Mouse (Mus musculus) brown adipose tissue, adult 24 weeks (tissue): ENCODE measurements around the gene Fat3. TPM values are rescaled to one million over a fixed set of nuclear protein-coding genes. Genes with fewer than 3 reads are reported as not detected.

Experiments
- H3K27ac ChIP-seq: fragments of 200-500 bp; replicated peaks from 2 replicates; pipeline ENCODE4 v1.5.1; 2012; ENCODE audit warnings: low read depth, mild to moderate bottlenecking, low read length
- H3K4me1 ChIP-seq: fragments of 200-500 bp; 2 replicates; pipeline ENCODE4 v1.6.1; 2012; ENCODE audit warnings: low read length, mixed read lengths; ENCODE audit not compliant: control insufficient read depth, insufficient read depth, insufficient read length
- H3K4me3 ChIP-seq: fragments of 200-500 bp; 2 replicates; pipeline ENCODE4 v1.5.1; 2012; ENCODE audit warnings: low read depth, mild to moderate bottlenecking, low read length, moderate library complexity; ENCODE audit not compliant: insufficient read depth
- polyA plus RNA-seq: library from polyadenylated mRNA; stranded (reverse); fragments of >200 nt; gene quantifications from 2 replicates; pipeline ENCODE4 v1.2.4, GENCODE M21; 2012; ENCODE audit not compliant: missing spikeins, insufficient read depth, insufficient read length

The Fat3 gene
- polyA plus RNA-seq = not detected in 2 replicates

DNA sequence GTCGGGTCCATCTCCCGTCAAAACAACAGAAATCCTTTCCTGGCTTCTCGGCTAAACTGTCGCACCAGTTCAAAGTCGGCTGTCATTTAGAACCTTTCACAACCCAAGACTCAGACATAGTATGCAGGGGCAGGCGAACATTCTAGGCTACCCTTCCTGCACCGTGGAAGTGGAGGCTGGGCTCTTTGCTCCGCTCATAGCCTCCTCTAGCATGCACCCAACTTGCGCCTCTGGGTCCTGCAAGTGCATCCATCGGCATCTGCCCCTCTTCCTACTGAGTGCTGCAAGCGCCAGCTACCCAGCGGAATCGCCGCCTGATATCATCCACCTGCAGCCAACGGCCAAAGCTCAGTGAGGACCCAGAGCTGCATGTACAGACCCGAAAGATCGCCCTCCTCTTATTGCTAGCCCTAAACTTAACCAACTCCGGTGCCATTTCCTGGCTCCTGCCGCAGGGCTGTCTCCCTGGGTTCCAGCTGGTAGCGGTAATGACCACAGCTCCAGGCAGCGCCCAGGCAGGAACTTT, at the start of gene Fat3:
Gene Fat3 (minus strand): TSS at position 100 of the 526 bp plus-strand sequence.
- no peaks in the 10 kb centered on the region; the same call in 1 of the 2 replicates for H3K4me1 ChIP-seq
- peak within 1 kb of the TSS; percentile 47 for H3K4me3 ChIP-seq
- H3K27ac ChIP-seq = no peak within 1 kb of the TSS

- Histone ChIP-seq H3K27ac (no peak overlapping the region), H3K4me3 (no peak overlapping the region), H3K4me1 (no peaks in the 10 kb centered on the region)
Observed at GRCm38 (mm10) chr9:16532884-16533283, 31.8 kb upstream of the Fat3 start.

DNA sequence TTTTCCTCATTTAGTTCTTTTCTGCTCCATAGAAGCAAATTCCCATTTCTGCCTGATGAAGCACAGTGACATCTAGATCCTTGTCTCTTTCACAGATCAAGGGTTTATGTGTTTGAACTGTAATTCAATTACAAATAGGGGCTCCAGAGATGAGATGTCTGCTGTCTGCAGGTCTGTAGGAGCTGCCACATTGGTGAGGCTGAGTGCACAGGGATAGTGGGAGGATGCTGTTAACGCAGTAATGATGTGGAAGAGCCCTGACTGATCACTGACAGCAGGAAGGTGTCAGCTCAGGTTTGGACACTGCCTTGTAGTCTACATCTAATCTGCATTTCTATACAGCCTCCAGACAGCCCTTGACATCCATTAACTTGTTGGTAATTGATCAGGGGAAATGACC, 16.5 kb upstream of the Fat3 start:
- no peaks in the 10 kb centered on the region for H3K4me1 ChIP-seq
- no peak overlapping the region for H3K4me3 ChIP-seq
- H3K27ac ChIP-seq = no peak overlapping the region

- Histone ChIP-seq H3K4me3 (no peak overlapping the region), H3K4me1 (no peaks in the 10 kb centered on the region), H3K27ac (no peak overlapping the region)
Observed at GRCm38 (mm10) chr9:16512005-16512404, 10.9 kb upstream of the Fat3 start.

DNA sequence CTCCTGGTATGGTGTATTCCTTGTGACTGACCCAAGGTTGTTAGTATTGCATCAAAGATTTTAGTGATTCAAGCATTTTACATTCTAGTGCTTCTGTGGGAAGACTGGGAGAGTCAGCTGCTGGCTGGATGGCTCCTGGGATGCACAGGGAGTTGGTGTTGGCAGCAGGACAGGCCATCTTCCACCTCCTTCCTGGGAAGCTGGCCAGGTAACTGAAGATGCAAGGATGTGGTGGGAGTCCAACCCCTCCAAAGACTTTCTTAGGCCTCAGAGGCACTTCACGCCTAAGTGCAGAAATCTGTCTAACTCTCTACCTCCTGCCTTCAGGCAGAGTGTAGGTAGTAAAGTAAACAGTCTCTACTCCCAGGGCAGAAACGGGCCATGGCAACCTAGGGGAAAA, 2.7 kb upstream of the Fat3 start:
- H3K27ac ChIP-seq = no peak overlapping the region
- no peak overlapping the region for H3K4me3 ChIP-seq
- H3K4me1 ChIP-seq = no peaks in the 10 kb centered on the region; the same call in 1 of the 2 replicates

DNA sequence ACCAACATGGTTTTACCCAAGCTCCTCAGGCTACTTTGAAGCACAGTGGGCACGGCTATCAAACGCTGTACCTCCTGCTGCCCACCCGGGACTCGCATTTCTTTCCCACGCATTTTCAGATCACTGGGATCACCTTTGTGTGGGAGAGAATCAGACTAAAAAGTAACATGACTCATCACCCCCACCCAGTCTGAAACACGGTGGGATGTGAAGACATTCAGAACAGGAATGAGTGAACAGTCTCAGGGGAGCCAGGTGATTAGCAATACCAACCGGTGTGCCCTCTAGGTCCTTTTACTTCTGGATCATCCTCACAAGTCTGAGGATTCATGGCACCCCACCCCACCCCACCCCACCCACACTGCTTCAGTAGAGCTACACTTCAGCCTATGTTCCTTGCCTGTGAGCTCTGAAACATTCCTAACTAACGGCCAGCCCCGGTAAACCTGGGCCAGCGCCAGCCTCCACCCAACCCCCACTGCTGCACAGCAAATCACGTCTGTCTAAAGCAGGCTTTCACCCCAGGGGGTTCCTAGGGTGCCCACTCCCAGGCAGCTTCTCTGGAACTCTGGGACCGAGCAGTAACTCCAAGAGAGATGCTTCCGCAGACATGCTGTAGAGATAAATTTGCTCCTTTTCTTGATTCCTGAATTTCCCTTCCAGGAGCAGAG, 1.7 kb upstream of the Fat3 start:
- Histone ChIP-seq H3K27ac (no peak overlapping the region), H3K4me1 (no peaks in the 10 kb centered on the region; the same call in 1 of the 2 replicates), H3K4me3 (no peak overlapping the region)

GRCm38 (mm10) chr9:16501990-16502672, 1.0 kb upstream of the Fat3 start:
- Histone ChIP-seq H3K27ac (no peak overlapping the region), H3K4me1 (no peaks in the 10 kb centered on the region; the same call in 1 of the 2 replicates), H3K4me3 (peak overlapping the region; percentile 47)

DNA sequence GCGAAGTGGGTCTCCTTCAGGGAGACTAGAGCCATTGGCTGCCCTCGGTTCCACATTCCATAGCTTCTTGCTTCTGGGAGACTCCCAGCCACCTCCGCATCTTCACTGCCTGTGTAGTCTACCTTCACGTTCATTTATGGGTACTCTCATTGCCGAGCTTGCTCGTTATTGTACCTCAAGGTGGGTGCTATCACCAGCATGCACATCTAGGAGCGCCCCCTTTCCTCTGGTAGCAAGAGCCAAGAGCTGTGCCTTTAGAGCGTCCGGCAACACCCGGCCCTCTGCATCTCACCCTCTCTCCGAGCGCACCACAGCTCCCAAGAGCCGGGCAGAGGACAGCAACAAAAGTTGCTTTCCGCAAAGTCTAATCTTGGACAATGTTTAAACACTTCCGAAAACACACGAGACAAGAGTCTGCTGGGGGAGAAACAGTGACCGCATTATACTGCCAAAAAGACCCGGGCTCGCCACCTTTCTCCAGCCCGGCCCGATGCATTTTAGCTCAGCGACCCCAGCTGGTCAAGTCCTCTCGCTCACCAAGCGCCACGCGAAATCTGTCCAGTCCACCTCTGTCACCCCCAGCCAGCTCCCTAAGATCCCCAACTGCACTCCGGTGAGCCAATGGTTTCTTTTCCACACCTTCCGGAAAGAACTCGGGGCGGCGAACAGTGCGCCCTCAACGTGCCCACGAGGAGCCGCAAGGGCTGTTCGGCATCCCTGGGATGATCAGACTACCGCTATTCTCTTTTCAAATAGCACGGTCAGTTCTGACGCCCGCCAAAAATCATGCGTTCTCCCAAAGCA, 501 bp downstream of the Fat3 start:
- no peaks in the 10 kb centered on the region; the same call in 1 of the 2 replicates for H3K4me1 ChIP-seq
- peak overlapping the region; percentile 47 for H3K4me3 ChIP-seq
- no peak overlapping the region for H3K27ac ChIP-seq

DNA sequence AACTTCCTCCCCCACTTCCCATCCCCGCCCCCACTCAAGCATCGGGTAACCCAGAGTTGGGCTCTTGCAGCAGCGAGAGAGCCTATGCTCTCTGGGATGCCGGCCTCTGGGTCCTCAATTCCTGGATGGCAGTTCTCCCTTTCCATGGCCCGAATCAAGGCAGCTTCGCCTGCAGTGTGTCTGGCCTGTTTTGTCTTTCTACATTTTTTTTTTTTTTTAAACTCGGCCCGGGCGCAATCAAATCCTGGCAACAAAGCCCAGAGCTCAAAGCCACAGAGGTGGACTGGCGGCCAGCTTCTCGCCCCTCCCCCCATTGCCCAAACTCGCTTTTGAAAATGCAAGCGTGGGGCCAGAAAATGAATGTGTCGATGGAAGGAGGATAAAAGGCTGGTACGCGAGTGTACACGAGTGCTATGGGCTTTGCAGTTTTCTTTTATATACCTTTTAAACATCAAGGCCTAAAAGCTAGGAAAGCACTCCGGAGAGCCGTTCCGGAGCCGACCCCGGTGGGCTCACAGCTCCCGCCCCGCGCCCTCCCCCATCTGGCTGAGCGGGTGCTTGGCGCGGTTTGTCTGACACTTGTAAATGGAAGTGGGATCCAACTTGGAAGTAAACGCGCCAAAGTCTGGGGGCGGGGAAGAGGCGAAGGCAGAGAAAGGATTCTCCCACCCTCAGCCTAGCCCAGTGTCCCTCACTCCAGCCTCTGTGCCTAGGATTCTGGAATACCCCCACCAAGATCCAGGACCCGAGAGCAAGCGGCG, 1.3 kb downstream of the Fat3 start:
- H3K27ac ChIP-seq = no peak overlapping the region
- no peaks in the 10 kb centered on the region; the same call in 1 of the 2 replicates for H3K4me1 ChIP-seq
- peak overlapping the region; percentile 47 for H3K4me3 ChIP-seq

DNA sequence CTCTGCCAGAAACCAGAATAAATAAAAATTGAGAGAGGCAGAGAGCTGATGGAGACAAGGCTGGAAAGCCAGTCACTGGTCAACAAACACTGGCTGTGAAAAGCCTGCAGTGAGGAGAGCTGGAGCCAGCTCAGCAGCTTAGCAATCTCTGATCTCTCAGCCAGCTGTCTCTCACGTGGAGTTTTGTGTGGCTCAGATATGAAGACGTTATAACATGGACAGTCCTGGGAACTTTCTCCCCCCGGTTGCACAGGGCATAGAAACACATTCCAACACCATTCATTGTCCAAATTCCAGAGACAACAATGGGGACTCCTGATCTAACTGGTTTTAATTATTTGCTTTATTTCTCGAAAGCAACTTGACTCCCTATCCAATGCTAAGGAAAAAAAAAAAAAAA, 2.2 kb downstream of the Fat3 start:
- no peak overlapping the region for H3K4me3 ChIP-seq
- no peaks in the 10 kb centered on the region; the same call in 1 of the 2 replicates for H3K4me1 ChIP-seq
- H3K27ac ChIP-seq = no peak overlapping the region

DNA sequence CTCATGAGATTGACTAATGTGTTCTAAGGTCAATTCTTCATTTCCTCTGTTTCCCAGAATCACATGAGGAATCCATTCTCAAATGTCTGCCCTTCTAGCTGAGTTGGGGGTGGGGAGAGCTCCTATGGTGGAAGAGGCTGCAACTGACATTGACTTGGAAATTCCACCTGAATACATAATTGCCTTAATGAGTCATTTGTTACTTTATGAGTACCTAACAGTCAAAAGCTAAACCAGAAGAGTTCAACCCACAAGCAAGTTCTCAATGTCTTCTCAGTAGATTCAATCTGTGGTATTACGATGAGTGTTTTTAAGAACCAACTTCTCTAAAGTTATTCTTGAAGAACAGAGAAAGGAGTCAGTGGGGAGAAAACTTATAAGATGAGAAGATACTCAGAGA, 3.7 kb downstream of the Fat3 start:
- H3K27ac ChIP-seq = no peak overlapping the region
- H3K4me1 ChIP-seq = no peaks in the 10 kb centered on the region; the same call in 1 of the 2 replicates
- no peak overlapping the region for H3K4me3 ChIP-seq

DNA sequence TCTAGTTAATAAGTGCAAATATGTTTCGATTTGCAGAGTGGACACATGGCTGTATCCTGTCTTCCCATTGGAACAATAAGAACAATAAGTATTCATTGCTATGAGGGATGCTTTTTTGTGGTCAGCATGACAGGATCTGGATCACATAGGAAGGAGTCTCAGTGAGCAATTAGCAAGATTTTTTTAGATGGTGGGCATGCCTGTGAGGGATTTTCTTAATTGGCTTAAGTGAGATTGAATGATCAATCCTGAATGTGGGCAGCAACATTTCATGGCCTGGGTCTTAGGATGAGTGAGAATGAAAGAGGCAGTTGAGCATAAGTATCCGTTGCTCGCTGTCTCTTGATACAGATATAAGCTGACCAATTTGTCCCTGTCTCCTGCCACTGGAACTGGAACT, 4.8 kb downstream of the Fat3 start:
- no peaks in the 10 kb centered on the region; the same call in 1 of the 2 replicates for H3K4me1 ChIP-seq
- H3K4me3 ChIP-seq = no peak overlapping the region
- H3K27ac ChIP-seq = no peak overlapping the region

DNA sequence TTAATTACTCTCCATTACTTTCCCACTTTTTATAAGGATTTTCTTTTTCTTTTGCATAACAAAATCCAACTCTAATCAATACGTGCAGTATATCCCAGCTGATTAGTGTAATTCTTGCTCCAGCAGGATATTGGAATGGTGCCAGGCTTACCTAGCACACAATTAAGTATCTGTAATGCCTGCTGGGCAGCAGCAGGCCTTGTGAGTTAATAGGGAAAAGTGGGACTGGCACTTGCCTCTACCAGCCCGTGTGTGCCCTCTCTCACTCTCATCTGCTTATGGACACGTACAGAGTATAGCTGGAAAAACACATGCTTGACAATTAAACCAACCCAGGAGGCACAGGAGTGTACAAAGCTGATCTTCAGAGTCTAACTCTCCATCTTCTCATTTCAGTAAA, 11.4 kb downstream of the Fat3 start:
- Histone ChIP-seq H3K4me1 (no peaks in the 10 kb centered on the region), H3K4me3 (no peak overlapping the region), H3K27ac (no peak overlapping the region)

DNA sequence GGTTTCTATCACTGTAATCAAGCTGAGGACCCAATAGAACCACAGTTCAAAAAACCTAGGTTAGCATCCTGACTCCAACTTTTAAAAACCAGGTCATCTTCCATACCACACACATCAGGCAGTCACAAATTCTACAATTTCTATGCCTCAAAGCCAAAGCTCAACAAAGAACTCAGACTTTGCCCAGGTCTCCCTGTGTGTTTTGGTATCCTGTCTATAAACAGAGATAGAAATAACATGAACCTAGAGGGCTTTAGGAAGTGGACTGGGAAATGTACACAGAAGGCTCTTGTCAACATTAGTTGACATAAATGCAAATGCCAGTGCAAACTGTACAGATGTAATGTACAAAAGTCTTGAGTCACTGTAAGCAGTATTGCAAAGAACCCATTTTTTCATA, 13.5 kb downstream of the Fat3 start:
- H3K4me3 ChIP-seq = no peak overlapping the region
- H3K4me1 ChIP-seq = no peaks in the 10 kb centered on the region
- no peak overlapping the region for H3K27ac ChIP-seq
